ENCODE assay signal across 30 mouse cellular contexts in the genomic region with DNA sequence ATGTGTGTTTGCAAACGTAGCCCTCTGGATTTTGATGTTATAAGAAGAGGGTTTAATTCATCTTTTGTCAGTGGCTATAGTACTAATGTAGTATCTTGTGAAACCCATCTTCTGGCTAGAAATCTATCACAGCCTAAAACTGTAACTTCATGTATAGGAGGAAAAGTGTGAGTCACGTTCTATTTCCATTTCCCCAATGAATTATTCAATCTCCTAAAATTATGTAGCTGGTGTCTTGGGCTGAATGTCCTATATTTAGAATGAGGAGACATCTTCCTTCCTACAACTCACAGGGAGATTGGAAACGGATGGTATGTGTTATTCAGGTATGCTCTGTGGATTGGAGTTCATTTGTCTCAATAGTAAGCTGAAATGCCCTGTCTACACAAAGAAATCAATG. TPM values are rescaled to one million over a fixed set of nuclear protein-coding genes. Genes with fewer than 3 reads are reported as not detected.
"Had no signal": no experiment of that assay in that cellular context is flagged by ENCODE, and none has a peak within 500 bp of the region (broad histone marks: within the 10 kb centered on the region; RNA-seq: fewer than 3 reads in every experiment).

No protein-coding gene starts in this region.

- H3K36me3 ChIP-seq: heart, embryonic 10.5 days; heart, embryonic 12.5 days; hindbrain, embryonic 10.5 days; hindbrain, embryonic 12.5 days; intestine, embryonic 15.5 days; limb, embryonic 13.5 days; limb, embryonic 15.5 days; liver, embryonic 12.5 days had no signal

- H3K4me3 ChIP-seq: gastrocnemius, adult 2 months; heart, embryonic 10.5 days; heart, embryonic 12.5 days; hindbrain, embryonic 10.5 days; hindbrain, embryonic 12.5 days; intestine, embryonic 15.5 days; left cerebral cortex, adult 2 months; limb, embryonic 13.5 days; limb, embryonic 15.5 days; liver, embryonic 12.5 days had no signal

- H3K4me1 ChIP-seq: heart, embryonic 10.5 days; heart, embryonic 12.5 days; hindbrain, embryonic 10.5 days; hindbrain, embryonic 12.5 days; intestine, embryonic 15.5 days; limb, embryonic 13.5 days; limb, embryonic 15.5 days; liver, embryonic 12.5 days had no signal

- H3K27me3 ChIP-seq: heart, embryonic 12.5 days; hindbrain, embryonic 12.5 days; intestine, embryonic 15.5 days; limb, embryonic 13.5 days; limb, embryonic 15.5 days; liver, embryonic 12.5 days had no signal

- ATAC-seq: hindbrain, embryonic 16.5 days; inflammation-experienced regulatory T-cells, adult 6 months; intestine, embryonic 15.5 days; intestine, postnatal 0 days; liver, embryonic 12.5 days had no signal

- H3K4me2 ChIP-seq: heart, embryonic 12.5 days; hindbrain, embryonic 12.5 days; hindbrain, embryonic 14.5 days; intestine, embryonic 15.5 days; limb, embryonic 13.5 days; limb, embryonic 15.5 days; liver, embryonic 12.5 days had no signal

- H3K9ac ChIP-seq: heart, embryonic 12.5 days; hindbrain, embryonic 12.5 days; hindbrain, embryonic 14.5 days; intestine, embryonic 15.5 days; limb, embryonic 13.5 days; limb, embryonic 15.5 days; liver, embryonic 12.5 days; liver, embryonic 14.5 days had no signal

- H3K27ac ChIP-seq: gastrocnemius, adult 2 months; heart, embryonic 10.5 days; hindbrain, embryonic 10.5 days; hindbrain, embryonic 12.5 days; hindbrain, embryonic 14.5 days; intestine, embryonic 15.5 days; left cerebral cortex, adult 2 months; limb, embryonic 13.5 days; limb, embryonic 15.5 days; liver, embryonic 12.5 days; liver, embryonic 14.5 days had no signal

- DNase-seq: gastrocnemius, adult 2 months; gastrocnemius, postnatal 10 days; gastrocnemius, postnatal 25 days; heart, adult 18-20 months; heart, postnatal 10 days; heart, postnatal 4 days; kidney, adult 18-20 months; kidney, adult 8-10 months; kidney, postnatal 14 days; kidney, postnatal 36 days; layer of hippocampus, adult 9-11 months; layer of hippocampus, postnatal 36 days; left cerebral cortex, postnatal 4 days had no signal

- H3K9me3 ChIP-seq: heart, embryonic 10.5 days; heart, embryonic 12.5 days; hindbrain, embryonic 10.5 days; hindbrain, embryonic 12.5 days; intestine, embryonic 15.5 days; limb, embryonic 13.5 days; limb, embryonic 15.5 days; liver, embryonic 12.5 days had no signal

RNA-seq across cellular contexts. Expression of gene Far2, which starts 50.0 kb away (rescaled TPM):
- total RNA-seq: gastrocnemius, postnatal 25 days; heart, adult 18-20 months; heart, adult 8-10 months; heart, postnatal 10 days; heart, postnatal 25 days; heart, postnatal 4 days; liver, adult 2 months had no signal
